Mouse (Mus musculus) liver, embryonic 16.5 days (tissue): ENCODE measurements at regions not wholly inside any gene's neighbourhood (a gene's known extent, or its start where the extent isn't known, plus 50 kb on each side); places are given as distances from the start of the nearest gene placed in this dataset.
"Not testable (repeated sequence)": the region's sequence is repeated elsewhere in the genome, so short reads cannot be mapped to it uniquely, and the experiment has no call there.

Experiments
- ATAC-seq: fragments of 200-750 bp; cut with Nextera tagmentation; 2 replicates; pipeline ENCODE4 v1.8.0; 2017; ENCODE audit warnings: low read depth, mild to moderate bottlenecking, moderate number of reproducible peaks, moderate library complexity
- H3K27ac ChIP-seq: fragments of 300-500 bp; sonication (generic); 2 replicates; pipeline ENCODE4 v1.5.1; 2014; ENCODE audit warnings: mild to moderate bottlenecking, low read length
- H3K27me3 ChIP-seq: fragments of 300-500 bp; sonication (generic); 2 replicates; pipeline ENCODE4 v1.6.1; 2014; ENCODE audit warnings: low read depth, low read length, mixed read lengths; ENCODE audit not compliant: control insufficient read depth, insufficient read depth
- H3K36me3 ChIP-seq: fragments of 300-500 bp; sonication (generic); 2 replicates; pipeline ENCODE4 v1.6.1; 2014; ENCODE audit warnings: mild to moderate bottlenecking; ENCODE audit not compliant: control insufficient read depth, insufficient read depth
- H3K4me1 ChIP-seq: fragments of 300-500 bp; sonication (generic); 2 replicates; pipeline ENCODE4 v1.6.1; 2014; ENCODE audit warnings: low read depth, low read length, mixed read lengths; ENCODE audit not compliant: control insufficient read depth
- H3K4me2 ChIP-seq: fragments of 300-500 bp; sonication (generic); 2 replicates; pipeline ENCODE4 v1.6.1; 2014; ENCODE audit warnings: low read depth, low read length, mixed read lengths
- H3K4me3 ChIP-seq: fragments of 300-500 bp; sonication (generic); 2 replicates; pipeline ENCODE4 v1.5.1; 2014; ENCODE audit warnings: low read depth, mild to moderate bottlenecking, low read length
- H3K9ac ChIP-seq: fragments of 300-500 bp; sonication (generic); 2 replicates; pipeline ENCODE4 v1.6.1; 2014; ENCODE audit warnings: low read depth, low read length
- H3K9me3 ChIP-seq: fragments of 300-500 bp; sonication (generic); replicated peaks from 2 replicates; pipeline ENCODE4 v1.6.1; 2016; ENCODE audit warnings: low read length; ENCODE audit not compliant: control insufficient read depth
- WGBS: fragments of 180-500 bp; shearing (Covaris S2); extraction: QIAGEN DNeasy Blood & Tissue Kit; methylation state at CpG from one replicate; pipeline ENCODE4 v1.1.7; 2014; ENCODE audit not compliant: insufficient replicate concordance; 5-methylcytosine and 5-hydroxymethylcytosine counted together

GRCm38 (mm10) chr13:99676393-99676792 lies 160.1 kb upstream of the Map1b start:
- no peak overlapping the region for H3K27ac ChIP-seq
- no peaks in the 10 kb centered on the region for H3K36me3 ChIP-seq
- ATAC-seq, result no peak
- no peaks in the 10 kb centered on the region for H3K9me3 ChIP-seq
- no peaks in the 10 kb centered on the region for H3K27me3 ChIP-seq
- H3K4me2 ChIP-seq, result no peak overlapping the region
- H3K9ac ChIP-seq, result no peak overlapping the region
- H3K4me3 ChIP-seq, result no peak overlapping the region
- WGBS, result 17% methylated on average over 1 of the region's 1 CpGs
- H3K4me1 ChIP-seq, result peaks cover 7% of the 10 kb centered on the region

GRCm38 (mm10) chr13:99675951-99676350 lies 159.6 kb upstream of the Map1b start:
- H3K4me1 ChIP-seq, result peaks cover 7% of the 10 kb centered on the region
- H3K4me2 ChIP-seq, result no peak overlapping the region
- no peak overlapping the region for H3K9ac ChIP-seq
- no peaks in the 10 kb centered on the region for H3K9me3 ChIP-seq
- H3K4me3 ChIP-seq, result no peak overlapping the region
- no peaks in the 10 kb centered on the region for H3K36me3 ChIP-seq
- H3K27me3 ChIP-seq, result no peaks in the 10 kb centered on the region
- WGBS, result 44% methylated on average over 5 of the region's 5 CpGs
- ATAC-seq, result no peak
- H3K27ac ChIP-seq, result no peak overlapping the region

GRCm38 (mm10) chr13:99672714-99673113 lies 156.4 kb upstream of the Map1b start:
- WGBS, result 33% methylated on average over 1 of the region's 1 CpGs

GRCm38 (mm10) chr13:99671747-99672146 lies 155.4 kb upstream of the Map1b start:
- WGBS, result 69% methylated on average over 10 of the region's 10 CpGs

More at GRCm38 (mm10) chr13:99672714-99673113, 156.4 kb upstream of the Map1b start:
- H3K4me2 ChIP-seq, result no peak overlapping the region
- no peaks in the 10 kb centered on the region for H3K36me3 ChIP-seq
- H3K9ac ChIP-seq, result no peak overlapping the region
- no peaks in the 10 kb centered on the region for H3K9me3 ChIP-seq
- no peaks in the 10 kb centered on the region for H3K27me3 ChIP-seq
- H3K4me3 ChIP-seq, result no peak overlapping the region
- H3K27ac ChIP-seq, result no peak overlapping the region
- H3K4me1 ChIP-seq, result peaks cover 3% of the 10 kb centered on the region; the same call in 1 of the 2 replicates
- ATAC-seq, result no peak

GRCm38 (mm10) chr13:99669987-99670534 lies 153.7 kb upstream of the Map1b start:
- no peak overlapping the region for H3K4me2 ChIP-seq
- no peak overlapping the region for H3K27ac ChIP-seq
- no peaks in the 10 kb centered on the region for H3K36me3 ChIP-seq
- 58% methylated on average over 8 of the region's 8 CpGs for WGBS
- ATAC-seq, result no peak
- peaks cover 3% of the 10 kb centered on the region; the same call in 1 of the 2 replicates for H3K4me1 ChIP-seq
- no peak overlapping the region for H3K9ac ChIP-seq
- H3K4me3 ChIP-seq, result no peak overlapping the region
- no peaks in the 10 kb centered on the region for H3K27me3 ChIP-seq
- no peaks in the 10 kb centered on the region for H3K9me3 ChIP-seq

More at GRCm38 (mm10) chr13:99671747-99672146, 155.4 kb upstream of the Map1b start:
- Histone ChIP-seq H3K4me1 (peaks cover 3% of the 10 kb centered on the region; the same call in 1 of the 2 replicates), H3K36me3 (no peaks in the 10 kb centered on the region), H3K4me3 (no peak overlapping the region), H3K9me3 (no peaks in the 10 kb centered on the region), H3K27me3 (no peaks in the 10 kb centered on the region), H3K4me2 (no peak overlapping the region), H3K27ac (no peak overlapping the region), H3K9ac (no peak overlapping the region)
- no peak for ATAC-seq

GRCm38 (mm10) chr13:99668613-99669012 lies 152.3 kb upstream of the Map1b start:
- Histone ChIP-seq H3K27ac (no peak overlapping the region), H3K4me1 (peaks cover 3% of the 10 kb centered on the region; the same call in 1 of the 2 replicates), H3K27me3 (no peaks in the 10 kb centered on the region), H3K4me3 (no peak overlapping the region), H3K4me2 (no peak overlapping the region), H3K9me3 (no peaks in the 10 kb centered on the region), H3K9ac (no peak overlapping the region), H3K36me3 (no peaks in the 10 kb centered on the region)
- ATAC-seq, result no peak
- WGBS, result 58% methylated on average over 8 of the region's 8 CpGs

GRCm38 (mm10) chr13:99666086-99666485 lies 149.7 kb upstream of the Map1b start:
- Histone ChIP-seq H3K4me1 (no peaks in the 10 kb centered on the region), H3K9ac (no peak overlapping the region), H3K9me3 (no peaks in the 10 kb centered on the region), H3K4me3 (no peak overlapping the region), H3K27ac (no peak overlapping the region), H3K4me2 (no peak overlapping the region), H3K27me3 (no peaks in the 10 kb centered on the region), H3K36me3 (no peaks in the 10 kb centered on the region)
- no peak for ATAC-seq
- 60% methylated on average over 7 of the region's 7 CpGs for WGBS

GRCm38 (mm10) chr13:99663422-99663821 lies 147.1 kb upstream of the Map1b start:
- ATAC-seq, H3K36me3 ChIP-seq, H3K9me3 ChIP-seq, H3K27me3 ChIP-seq, H3K9ac ChIP-seq, H3K4me3 ChIP-seq, H3K27ac ChIP-seq, H3K4me1 ChIP-seq, H3K4me2 ChIP-seq: not testable (repeated sequence)
- 64% methylated on average over 12 of the region's 12 CpGs for WGBS

GRCm38 (mm10) chr13:99647661-99648204 lies 131.4 kb upstream of the Map1b start:
- H3K4me3 ChIP-seq, result no peak overlapping the region
- H3K9me3 ChIP-seq, result no peaks in the 10 kb centered on the region
- no peak overlapping the region for H3K4me2 ChIP-seq
- no peaks in the 10 kb centered on the region for H3K27me3 ChIP-seq
- no peaks in the 10 kb centered on the region for H3K4me1 ChIP-seq
- no peak for ATAC-seq
- no peaks in the 10 kb centered on the region for H3K36me3 ChIP-seq
- WGBS, result 27% methylated on average over 6 of the region's 6 CpGs
- no peak overlapping the region for H3K9ac ChIP-seq
- no peak overlapping the region for H3K27ac ChIP-seq
